Mouse (Mus musculus) cerebellum, postnatal 4 days (tissue): ENCODE measurements around the gene Krtap10-10.

Experiments
- DNase-seq, 2 experiments: peaks; one replicate each; pipeline ENCODE4 v3.0.0; 2022; ENCODE audit warnings: low spot score in 2 of 2, mixed read lengths in 1 of 2

The Krtap10-10 gene

DNA sequence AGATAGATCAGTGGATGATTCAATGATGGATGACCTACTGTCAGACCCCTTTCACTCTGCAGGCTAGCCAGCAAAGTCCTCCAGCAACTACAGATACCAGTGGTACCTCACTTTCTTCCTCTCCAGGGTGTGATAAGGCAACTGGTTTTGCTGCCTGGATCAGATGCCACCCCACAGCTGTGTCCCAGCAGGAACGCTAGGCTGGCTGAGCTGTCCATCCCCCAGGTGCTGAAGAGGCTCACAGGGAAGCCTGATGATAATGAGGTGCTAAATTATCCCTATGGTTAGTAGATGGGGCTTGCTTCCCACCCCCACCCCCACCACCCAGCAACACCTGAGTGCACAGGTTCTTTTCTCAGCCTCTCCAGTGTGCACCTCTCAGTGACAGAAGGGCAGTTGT lies 31.8 kb downstream of the Krtap10-10 start:
- DNase-seq: no peak

DNA sequence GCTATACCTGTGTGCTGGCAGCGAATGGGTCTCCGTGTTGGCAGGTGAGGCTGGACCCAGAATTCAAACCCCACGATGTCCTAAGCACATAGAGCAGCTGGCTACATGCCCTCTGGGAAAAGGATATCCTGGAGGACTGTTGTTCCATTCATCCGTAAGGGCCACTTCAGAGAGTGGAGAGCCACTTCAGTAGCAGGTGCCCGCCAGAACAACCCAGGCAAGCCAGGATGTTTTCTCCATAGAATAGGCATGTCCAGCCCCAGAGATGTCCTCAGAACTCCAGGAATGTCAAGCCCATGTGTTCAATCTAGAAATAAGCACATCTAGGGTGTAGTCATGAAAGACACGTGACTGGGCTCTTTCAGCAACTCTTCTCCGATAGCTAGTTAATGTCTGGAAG lies 33.9 kb downstream of the Krtap10-10 start:
- DNase-seq: no peak

DNA sequence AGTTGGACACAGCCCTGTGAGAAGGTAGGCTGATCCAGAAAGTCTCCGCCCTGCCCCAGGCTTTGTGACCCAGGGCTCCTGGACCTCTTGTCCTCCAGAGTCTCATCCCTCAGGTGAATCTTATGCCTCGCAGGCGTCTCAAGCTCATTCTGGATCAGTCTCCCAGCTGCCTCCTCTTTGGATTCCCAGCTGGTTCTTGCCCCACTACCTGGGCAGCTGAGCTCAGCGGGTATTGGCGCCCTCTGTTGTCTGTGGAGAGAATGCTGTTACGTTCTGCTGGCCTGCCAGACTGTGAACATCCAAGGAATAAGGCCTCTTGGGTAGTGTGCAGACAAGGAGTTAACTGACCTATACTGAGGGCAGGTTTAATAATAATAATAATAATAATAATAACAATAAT lies 43.2 kb downstream of the Krtap10-10 start:
- DNase-seq: no peak

DNA sequence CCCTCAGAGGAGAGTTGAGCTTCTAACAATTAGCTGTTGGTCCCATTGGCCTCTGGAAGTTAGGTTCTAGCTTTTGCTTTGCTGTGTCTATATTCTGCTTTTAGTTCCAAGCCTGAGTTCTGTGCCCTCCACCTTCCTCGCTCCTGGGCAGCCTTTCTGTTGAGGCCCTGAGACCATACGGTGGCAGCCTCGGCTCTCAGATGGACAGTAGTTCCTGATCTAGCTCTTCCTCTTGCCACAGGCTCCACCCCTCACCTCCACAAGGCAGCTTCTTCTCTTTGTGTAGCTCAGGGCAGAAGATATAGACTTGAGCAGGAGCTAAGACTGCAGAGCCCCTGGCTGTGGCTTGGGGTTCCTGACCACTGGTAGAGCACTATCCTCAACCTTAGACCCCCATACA lies 44.6 kb downstream of the Krtap10-10 start:
- DNase-seq: no peak

DNA sequence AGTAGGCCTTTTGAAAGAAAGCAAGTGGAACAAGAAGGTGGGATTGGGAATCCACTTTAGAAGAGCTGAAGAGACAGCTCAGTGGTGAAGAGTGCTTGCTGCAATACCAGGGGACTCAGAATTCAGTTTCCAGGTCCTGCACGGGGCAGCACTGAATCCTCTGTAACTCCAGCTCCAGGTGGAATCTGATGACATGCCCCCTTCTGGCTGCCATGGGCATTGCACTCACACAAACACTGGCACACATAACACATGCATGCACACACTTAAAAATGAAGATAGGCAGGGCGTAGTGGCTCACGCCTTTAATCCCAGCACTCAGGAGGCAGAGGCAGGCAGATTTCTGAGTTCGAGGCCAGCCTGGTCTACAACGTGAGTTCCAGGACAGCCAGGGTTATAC lies 46.8 kb downstream of the Krtap10-10 start:
- no peak for DNase-seq

DNA sequence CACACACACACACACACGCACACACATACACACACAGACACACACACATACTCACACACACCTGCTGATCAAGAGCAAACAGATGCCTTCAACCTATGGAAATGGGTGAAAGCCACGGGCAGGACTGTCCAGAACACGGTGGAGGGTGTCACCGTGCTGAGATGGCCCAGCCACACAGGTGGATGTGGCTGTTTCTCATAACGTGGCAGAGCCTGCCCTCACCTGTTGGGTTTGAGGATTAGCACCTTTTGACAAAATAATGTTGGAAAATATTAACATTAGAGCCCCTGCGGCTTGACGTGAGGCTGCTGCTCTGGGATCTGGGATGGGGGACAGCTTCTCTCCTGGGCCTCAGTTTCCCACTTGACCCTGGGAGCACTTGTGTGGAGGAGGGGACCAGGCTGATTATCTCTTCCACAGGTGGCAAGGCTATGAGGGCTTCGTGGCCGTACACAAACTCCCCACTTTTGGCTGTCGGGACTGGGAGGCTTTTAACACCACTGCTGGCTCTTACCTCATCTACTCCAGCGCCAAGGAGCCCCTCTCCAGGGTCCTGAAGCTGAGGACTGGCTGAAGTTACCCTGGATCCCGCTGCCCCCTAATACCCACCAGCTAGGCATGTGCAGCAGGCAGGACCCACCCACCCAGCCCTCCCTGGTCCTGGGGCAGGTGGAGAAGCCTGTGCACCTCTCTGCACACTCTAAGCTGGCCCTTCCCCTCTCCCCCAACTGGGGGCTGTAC lies 50.4 kb downstream of the Krtap10-10 start:
- no peak for DNase-seq
